Mouse (Mus musculus): ENCODE results near the gene Ambra1.

GRCm38 (mm10) chr2:91961901-91962761 lies 232.2 kb downstream of the Ambra1 start:
- TF ChIP-seq CTCF (IDR thresholded peaks at IDR 0.05; ENCODE audit: control insufficient read depth, insufficient read depth, low read length) (no peak), POLR2A (IDR thresholded peaks at IDR 0.05; ENCODE audit: borderline replicate concordance, control insufficient read depth, low read depth, low read length) (no peak)

All from bone marrow, adult 2 months (tissue).